Mouse (Mus musculus) lung, adult 2 months (tissue): Measurements from ENCODE around the gene Dynlt1a.
"Not testable (repeated sequence)": the region's sequence is repeated elsewhere in the genome, so short reads cannot be mapped to it uniquely, and the experiment has no call there.

Source experiments
- CTCF ChIP-seq: fragments of 200-500 bp; IDR thresholded peaks from 2 replicates; pipeline ENCODE4 v1.5.1; 2011; ENCODE audit warnings: mild to moderate bottlenecking, low read length, control low read depth; ENCODE audit not compliant: insufficient read depth
- POLR2A ChIP-seq: fragments of 200-500 bp; IDR thresholded peaks from 2 replicates; pipeline ENCODE4 v1.6.1; 2011; ENCODE audit warnings: low read depth, mild to moderate bottlenecking, control low read depth, low read length, borderline replicate concordance; ENCODE audit errors: extremely low read depth

DNA sequence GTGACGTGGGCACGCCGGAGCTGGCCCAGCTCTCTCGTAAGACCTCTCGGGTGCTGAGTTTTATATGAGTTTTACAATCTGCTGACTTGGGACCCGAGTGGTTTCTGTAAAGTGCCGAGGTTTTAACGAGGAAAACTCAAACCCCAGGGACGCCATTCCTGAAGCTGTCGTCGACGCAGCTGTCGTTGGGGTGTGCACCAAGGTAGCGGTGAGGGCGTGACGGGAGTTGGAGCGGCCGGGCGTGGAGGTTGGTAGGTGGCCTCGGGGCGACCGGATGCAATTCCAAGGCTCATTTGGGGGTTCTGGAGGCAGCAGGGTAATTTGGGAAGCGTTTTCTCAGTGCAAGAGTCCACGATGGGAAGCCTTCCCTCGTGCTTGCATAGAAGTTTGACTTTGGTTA is 46.5 kb downstream of the Dynlt1a start:
- TF ChIP-seq POLR2A, CTCF: not testable (repeated sequence)
